Mouse (Mus musculus) heart, adult 2 months (tissue): ENCODE data around the gene Polr2l. TPM values are rescaled to one million over a fixed set of nuclear protein-coding genes. Genes with fewer than 3 reads are reported as not detected.

Experiments used
- DNase-seq, 2 experiments: peaks; one replicate each; pipeline ENCODE4 v3.0.0; 2021
- H3K27ac ChIP-seq: fragments of 200-600 bp; 2 replicates; pipeline ENCODE4 v1.8.1; 2022
- H3K27me3 ChIP-seq: fragments of 200-500 bp; 2 replicates; pipeline ENCODE4 v1.6.1; 2012; ENCODE audit warnings: mild to moderate bottlenecking, low read length, inconsistent platforms, mixed read lengths; ENCODE audit not compliant: control insufficient read depth, insufficient read depth
- H3K36me3 ChIP-seq: fragments of 200-500 bp; 2 replicates; pipeline ENCODE4 v1.6.1; 2012; ENCODE audit warnings: low read length, inconsistent platforms; ENCODE audit not compliant: control insufficient read depth, insufficient read depth
- H3K4me1 ChIP-seq: fragments of 200-500 bp; 2 replicates; pipeline ENCODE4 v1.6.1; 2011; ENCODE audit warnings: low read length; ENCODE audit not compliant: control insufficient read depth, insufficient read depth
- H3K4me3 ChIP-seq: fragments of 200-600 bp; 2 replicates; pipeline ENCODE4 v1.8.1; 2022
- H3K79me2 ChIP-seq: fragments of 200-500 bp; replicated peaks from 2 replicates; pipeline ENCODE4 v1.6.1; 2012; ENCODE audit warnings: mild to moderate bottlenecking, inconsistent platforms, low read length, moderate library complexity, mixed read lengths; ENCODE audit not compliant: control insufficient read depth, insufficient read depth
- H3K9ac ChIP-seq: fragments of 200-500 bp; 2 replicates; pipeline ENCODE4 v1.6.1; 2012; ENCODE audit warnings: low read depth, mild to moderate bottlenecking, control low read depth, inconsistent platforms, low read length, mixed read lengths
- CTCF ChIP-seq: fragments of 200-600 bp; IDR thresholded peaks from 2 replicates; pipeline ENCODE4 v1.8.1; 2022; ENCODE audit warnings: antibody characterized with exemption, mild to moderate bottlenecking, moderate library complexity
- EP300 ChIP-seq: fragments of 200-500 bp; IDR thresholded peaks from 2 replicates; pipeline ENCODE4 v1.6.1; 2011; ENCODE audit warnings: low read depth, low read length, control low read depth; ENCODE audit not compliant: insufficient read depth
- POLR2A ChIP-seq: fragments of 200-500 bp; IDR thresholded peaks from 2 replicates; pipeline ENCODE4 v1.6.1; 2011; ENCODE audit warnings: mild to moderate bottlenecking, low read depth, low read length, control low read depth; ENCODE audit not compliant: insufficient read depth
- WGBS: fragments of 180-500 bp; shearing (Covaris S2); methylation state at CpG from one replicate; pipeline ENCODE4 v1.1.7; 2018; 5-methylcytosine and 5-hydroxymethylcytosine counted together
- intact Hi-C: fragments of 180-260 bp; cut with DNase I; formaldehyde crosslinking; loops from one replicate; pipeline ENCODE4 v1.15.1; 2025
- polyA plus RNA-seq: library from polyadenylated mRNA; depleted of rRNA; stranded (reverse); fragments of >200 nt; gene quantifications from 2 replicates; pipeline ENCODE4 v1.2.3, GENCODE M21; 2012
- total RNA-seq, 2 experiments: library from RNA; stranded (reverse); gene quantifications; 2 replicates each; pipeline ENCODE4 v1.2.3; 2021

Gene Polr2l
- total and polyA plus RNA-seq, 3 experiments, result 62.6 to 82.8 (median 71.7) TPM

DNA sequence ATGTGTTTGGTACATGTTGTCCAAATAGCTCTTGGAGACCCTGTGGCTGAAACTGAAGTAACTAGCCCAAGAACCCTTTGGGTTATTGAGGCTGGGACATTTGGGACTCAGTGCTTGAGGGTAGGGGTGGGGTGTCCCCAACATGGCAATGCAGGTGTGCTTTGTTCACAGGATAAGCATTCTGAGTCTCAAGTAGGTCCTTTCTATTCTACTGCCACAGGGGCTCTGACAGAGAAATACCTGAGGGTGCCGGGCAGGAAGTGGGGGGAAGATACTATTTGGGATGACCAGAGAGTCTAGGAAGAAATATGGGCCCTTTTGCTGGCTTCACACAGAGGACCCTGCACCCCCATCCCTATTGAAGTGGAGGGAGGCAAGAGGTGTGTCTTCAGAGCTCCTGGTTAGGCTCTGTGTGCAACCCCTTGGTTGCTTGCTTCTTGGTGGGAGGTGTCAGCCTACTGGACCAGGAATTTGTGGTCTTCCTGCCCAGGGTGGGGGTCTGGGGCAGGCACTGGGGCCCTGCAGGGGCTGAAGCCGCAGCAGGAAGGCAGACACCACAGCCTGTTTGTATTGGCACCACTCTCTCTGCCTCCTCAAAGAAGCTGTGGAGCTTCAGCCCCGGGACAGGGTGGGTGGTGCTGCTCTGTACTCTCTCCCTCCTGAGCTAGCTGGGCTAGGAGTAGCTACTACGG lies 2.8 kb upstream of the Polr2l start:
- peak overlapping the region; percentile 81 for H3K9ac ChIP-seq
- no peaks in the 10 kb centered on the region for H3K36me3 ChIP-seq
- intact Hi-C loops, result no loop called here
- H3K79me2 ChIP-seq, result peaks cover 2% of the 10 kb centered on the region; the same call in 1 of the 2 replicates
- H3K27ac ChIP-seq, result peak overlapping the region; percentile 91
- no peaks in the 10 kb centered on the region for H3K27me3 ChIP-seq
- WGBS, result 38% methylated on average over 4 of the region's 4 CpGs
- H3K4me1 ChIP-seq, result peaks cover 27% of the 10 kb centered on the region
- no peak for DNase-seq
- peak overlapping the region; percentile 11; the same call in 1 of the 2 replicates for H3K4me3 ChIP-seq
- TF ChIP-seq EP300 (no peak), POLR2A (no peak), CTCF (no peak)

DNA sequence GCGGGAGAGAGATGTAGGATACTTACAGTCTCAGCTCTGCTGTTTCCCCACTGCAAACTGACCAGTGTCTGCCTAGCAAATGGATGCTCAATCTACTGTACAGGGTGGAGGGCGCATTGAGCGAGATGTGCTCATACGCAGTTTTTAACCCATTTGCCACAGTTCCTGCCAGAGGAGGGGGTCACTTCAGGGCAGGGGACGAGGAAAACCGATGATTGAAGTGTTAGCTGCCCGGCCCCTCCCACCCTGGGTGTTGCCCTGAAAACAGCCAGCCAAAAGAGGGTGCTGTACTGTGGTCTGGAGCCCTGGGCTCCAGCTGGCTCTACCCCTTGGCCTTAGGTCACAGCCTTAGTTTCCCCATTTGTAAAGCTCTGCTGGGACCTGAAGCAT lies 2.0 kb upstream of the Polr2l start:
- H3K79me2 ChIP-seq, result no peaks in the 10 kb centered on the region; the same call in 1 of the 2 replicates
- TF ChIP-seq POLR2A (no peak), CTCF (peak; percentile 24; the same call in 1 of the 2 replicates), EP300 (no peak)
- peak overlapping the region; percentile 81 for H3K9ac ChIP-seq
- H3K36me3 ChIP-seq, result no peaks in the 10 kb centered on the region
- WGBS, result 11% methylated on average over 7 of the region's 7 CpGs
- no peak for DNase-seq
- intact Hi-C loops, result no loop called here
- peak overlapping the region; percentile 95 for H3K4me3 ChIP-seq
- H3K4me1 ChIP-seq, result peaks cover 23% of the 10 kb centered on the region
- H3K27me3 ChIP-seq, result no peaks in the 10 kb centered on the region
- peak overlapping the region; percentile 91 for H3K27ac ChIP-seq

DNA sequence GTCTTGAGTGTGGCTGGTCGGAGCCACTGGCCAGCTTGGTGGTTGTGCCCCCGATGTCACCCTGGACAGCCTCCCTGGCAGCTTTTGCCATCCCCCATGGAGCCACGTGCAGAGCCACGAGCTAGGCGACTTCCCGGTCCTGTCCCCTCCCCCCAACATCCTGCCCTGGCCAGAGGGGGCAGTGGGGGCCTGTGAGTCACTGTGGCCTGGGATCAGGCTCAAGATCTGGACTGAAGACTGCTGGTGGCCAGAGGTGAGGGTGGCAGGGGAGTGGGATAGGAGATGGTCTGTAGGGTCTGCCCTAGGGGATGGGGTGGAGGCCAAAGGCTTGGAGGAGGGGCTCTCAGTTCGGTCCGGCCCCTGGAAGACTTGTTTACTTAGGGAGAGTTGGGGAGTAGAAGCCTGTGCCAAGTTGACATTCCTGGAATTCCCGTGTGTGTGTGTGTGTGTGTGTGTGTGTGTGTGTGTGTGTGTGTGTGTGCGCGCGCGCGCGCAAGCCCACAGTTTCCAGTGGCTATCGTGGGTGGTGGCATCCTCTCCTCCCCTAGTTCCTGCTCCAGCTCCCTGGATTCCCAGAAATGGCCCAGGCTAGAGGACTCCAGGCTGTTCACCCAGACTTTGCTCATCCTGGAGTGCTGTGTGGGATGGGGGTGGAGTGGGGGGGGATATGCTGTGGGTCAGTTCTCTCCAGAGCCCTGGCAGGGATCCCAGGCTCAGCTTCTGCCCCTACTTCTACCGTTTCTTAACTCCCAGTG lies 1.5 kb upstream of the Polr2l start:
- peak; percentile 71 for TF ChIP-seq POLR2A
- TF ChIP-seq EP300, result peak; percentile 86; the same call in 1 of the 2 replicates
- TF ChIP-seq CTCF, result peak; percentile 53
- WGBS, result 0% methylated on average over 12 of the region's 17 CpGs
- Histone ChIP-seq H3K4me1 (peaks cover 23% of the 10 kb centered on the region), H3K4me3 (peak overlapping the region; percentile 95), H3K27ac (peak overlapping the region; percentile 91), H3K9ac (peak overlapping the region; percentile 81), H3K27me3 (no peaks in the 10 kb centered on the region), H3K79me2 (no peaks in the 10 kb centered on the region; the same call in 1 of the 2 replicates), H3K36me3 (no peaks in the 10 kb centered on the region)
- DNase-seq, result peak; percentile 90 to 91
- intact Hi-C loops, result no loop called here

DNA sequence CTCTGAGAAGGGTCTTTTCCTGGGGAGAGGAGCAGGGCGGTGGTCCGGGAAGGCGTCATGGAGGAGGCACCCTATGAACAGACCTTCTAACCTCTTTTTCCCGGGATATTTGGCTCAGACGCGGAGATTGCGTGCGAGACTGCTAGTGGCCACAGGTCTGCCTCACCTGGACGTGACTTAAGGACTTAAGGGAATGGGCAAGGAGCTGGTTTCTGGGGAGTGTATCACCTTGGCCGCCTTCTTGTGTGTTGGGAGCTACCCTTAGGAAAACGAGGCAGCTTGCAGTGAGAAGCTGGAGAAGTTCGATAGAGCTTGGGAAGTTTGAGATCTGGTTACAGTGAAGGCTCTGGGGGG lies 850 bp upstream of the Polr2l start:
- intact Hi-C loops, result no loop called here
- peak overlapping the region; percentile 81 for H3K9ac ChIP-seq
- WGBS, result 1% methylated on average over 12 of the region's 12 CpGs
- H3K27ac ChIP-seq, result peak overlapping the region; percentile 91
- no peaks in the 10 kb centered on the region; the same call in 1 of the 2 replicates for H3K79me2 ChIP-seq
- H3K4me1 ChIP-seq, result peaks cover 18% of the 10 kb centered on the region
- no peak for DNase-seq
- peak overlapping the region; percentile 95 for H3K4me3 ChIP-seq
- TF ChIP-seq EP300 (no peak), CTCF (no peak), POLR2A (no peak)
- no peaks in the 10 kb centered on the region for H3K27me3 ChIP-seq
- no peaks in the 10 kb centered on the region for H3K36me3 ChIP-seq

DNA sequence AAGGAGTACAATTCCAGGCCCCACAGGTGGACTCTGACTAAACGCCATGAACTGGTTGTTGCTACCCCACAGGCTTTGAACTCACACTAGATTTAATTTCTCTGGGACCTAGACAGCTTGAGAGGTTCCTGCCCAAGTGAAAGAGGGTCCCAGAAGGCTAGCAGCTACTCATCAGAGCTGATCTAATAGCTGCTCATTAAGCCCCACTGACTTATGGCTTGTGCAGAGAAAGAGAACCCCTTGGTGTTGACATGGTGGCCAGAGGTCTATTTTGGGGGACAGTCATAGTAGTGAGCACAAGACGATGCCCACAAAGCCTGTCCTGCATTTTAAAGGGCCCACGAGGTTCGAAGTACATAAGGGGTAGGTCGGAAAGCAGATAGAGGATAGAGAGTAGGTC lies 772 bp downstream of the Polr2l start:
- Histone ChIP-seq H3K36me3 (no peaks in the 10 kb centered on the region), H3K9ac (peak overlapping the region; percentile 81), H3K4me3 (peak overlapping the region; percentile 95), H3K27ac (peak overlapping the region; percentile 91; the same call in 1 of the 2 replicates), H3K4me1 (peaks cover 19% of the 10 kb centered on the region), H3K79me2 (no peaks in the 10 kb centered on the region; the same call in 1 of the 2 replicates), H3K27me3 (no peaks in the 10 kb centered on the region)
- 3% methylated on average over 5 of the region's 5 CpGs for WGBS
- TF ChIP-seq CTCF (no peak), POLR2A (no peak), EP300 (no peak)
- no peak for DNase-seq
- intact Hi-C loops, result no loop called here
